Mouse (Mus musculus): ENCODE data around the gene Gm29110. TPM values are rescaled to one million over a fixed set of nuclear protein-coding genes. Genes with fewer than 3 reads are reported as not detected.
"Not testable (repeated sequence)": the region's sequence is repeated elsewhere in the genome, so short reads cannot be mapped to it uniquely, and the experiment has no call there.

Gm29110 gene
- polyA plus RNA-seq (2016; fragmentation: Nextera tagmentation; extraction: Ambion mirVana), result not detected in 2 replicates

DNA sequence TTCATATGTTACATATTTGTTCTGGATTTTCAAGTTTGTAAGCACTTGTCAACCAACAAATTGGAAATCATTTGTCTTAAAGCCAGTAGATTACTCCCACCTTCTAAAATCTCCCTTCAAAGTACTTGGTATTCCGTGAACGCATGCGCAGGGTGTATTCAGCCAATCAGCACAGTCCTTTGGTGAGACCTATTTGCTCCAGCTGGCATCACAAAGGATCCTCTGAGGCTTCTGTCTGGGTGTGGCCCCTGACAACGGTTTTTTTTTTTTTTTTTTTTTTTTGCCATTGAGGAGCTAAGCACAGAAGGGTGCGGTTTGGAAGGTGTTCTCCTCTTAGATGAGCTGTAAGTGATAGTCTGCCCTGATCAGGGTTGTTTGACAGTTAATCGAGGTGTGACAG is at the start of gene Gm29110:
Gene Gm29110, plus strand, starts transcription at position 301 of the 400 bp plus-strand sequence.
- 89% methylated on average over 1 of the region's 6 CpGs for WGBS
- H3K4me1 ChIP-seq, result not testable (repeated sequence)

More for the DNA sequence above, at the start of gene Gm29110:
- H3K27ac ChIP-seq; H3K27me3 ChIP-seq (ENCODE audit: low read depth, poor library complexity, severe bottlenecking); H3K9me3 ChIP-seq (replicated peaks); DNase-seq (ENCODE audit: low spot score); H3K36me3 ChIP-seq; H3K4me3 ChIP-seq: not testable (repeated sequence)

Other genes with a start within 250 kb of the Gm29110 start
- not detected in 2 replicates for gene Gm21913, start 153.4 kb downstream of the Gm29110 start, polyA plus RNA-seq (2016; fragmentation: Nextera tagmentation; extraction: Ambion mirVana)

Measured in limb, embryonic 10.5 days (tissue).